Mouse (Mus musculus) spleen, adult 10 weeks (tissue): ENCODE results near the gene Mki67. TPM values are rescaled to one million over a fixed set of nuclear protein-coding genes. Genes with fewer than 3 reads are reported as not detected.

ENCODE experiments used
- polyA plus RNA-seq: library from polyadenylated mRNA; stranded (reverse); fragments of 350-450 nt; fragmentation: Illumina TruSeq; extraction: RNeasy Lipid Tissue Mini Kit (QIAGEN cat#74804); gene quantifications from one replicate; pipeline ENCODE4 v1.2.3, GENCODE M21; 2015; ENCODE audit warnings: low replicate concordance; ENCODE audit not compliant: insufficient read depth

The Mki67 gene
- polyA plus RNA-seq = 70.9 TPM

GRCm38 (mm10) chr7:135715642-135716444 is at the start of gene Mki67:
Gene Mki67 (minus strand): TSS chr7:135716361.

Other genes with a start within 250 kb of the Mki67 start
- not detected for gene Clrn3, start 187.7 kb downstream of the Mki67 start, polyA plus RNA-seq
- 12.6 TPM for gene Ptpre, start 178.9 kb downstream of the Mki67 start, polyA plus RNA-seq